Comparison of ENCODE assay signal across 32 mouse cellular contexts in the genomic region with DNA sequence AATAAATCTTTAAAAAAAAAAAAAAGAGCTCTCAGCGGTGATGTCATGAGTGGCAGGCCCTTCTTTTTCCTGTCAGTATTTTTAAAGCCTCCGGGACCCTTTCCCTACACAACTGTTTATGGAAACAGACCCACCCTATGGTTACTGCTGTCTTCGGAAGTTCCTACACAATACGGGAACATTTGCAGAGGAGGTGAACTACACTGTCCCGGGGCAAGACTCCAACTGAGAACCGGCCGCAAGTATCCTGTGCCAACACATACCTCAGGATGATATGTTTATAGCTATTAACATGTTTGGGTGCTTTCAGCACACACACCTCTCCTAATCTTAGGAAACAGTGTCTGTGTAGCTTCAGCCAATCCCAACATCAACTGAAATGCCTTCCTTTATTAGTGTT. TPM values are rescaled to one million over a fixed set of nuclear protein-coding genes. Genes with fewer than 3 reads are reported as not detected.
A peak's percentile ranks its signal among the peaks of the same experiment; 100 is the strongest.
DNase-seq lines count a peak whose midpoint lies in the region; ATAC-seq and TF ChIP-seq lines count a peak whose summit lies in the region.
"Had no signal": no experiment of that assay in that cellular context is flagged by ENCODE, and none has a peak within 500 bp of the region (broad histone marks: within the 10 kb centered on the region; RNA-seq: fewer than 3 reads in every experiment).

No protein-coding gene starts in this region.

- TF ChIP-seq EP300 in heart, adult 2 months (IDR thresholded peaks at IDR 0.05; ENCODE audit: insufficient read depth, low read depth, low read length), result no peak
- peak; percentile 41; the same call in 1 of the 2 replicates for TF ChIP-seq EP300 in heart, postnatal 0 days (IDR thresholded peaks at IDR 0.05; ENCODE audit: low read depth)

- H3K4me3 ChIP-seq in heart, adult 2 months, result no peak overlapping the region
- no peak overlapping the region for H3K4me3 ChIP-seq in heart, postnatal 0 days (ENCODE audit: low read depth, low read length)
- H3K4me3 ChIP-seq in neural tube, embryonic 15.5 days (replicated peaks), result no peak overlapping the region
- H3K4me3 ChIP-seq: embryonic facial prominence, embryonic 10.5 days; embryonic facial prominence, embryonic 13.5 days; erythroblast, embryonic 14.5 days; forebrain, embryonic 12.5 days; forebrain, embryonic 15.5 days; heart, embryonic 13.5 days; hindbrain, embryonic 10.5 days; hindbrain, embryonic 13.5 days; intestine, embryonic 15.5 days had no signal

- WGBS in heart, adult 2 months, result 27% methylated on average over 7 of the region's 7 CpGs
- WGBS in heart, postnatal 0 days, result 49% methylated on average over 7 of the region's 7 CpGs
- WGBS in neural tube, embryonic 15.5 days, result 87% methylated on average over 7 of the region's 7 CpGs

- no peak overlapping the region for H3K4me2 ChIP-seq in heart, postnatal 0 days (ENCODE audit: low read depth, low read length)
- H3K4me2 ChIP-seq in neural tube, embryonic 15.5 days, result no peak overlapping the region
- H3K4me2 ChIP-seq: embryonic facial prominence, embryonic 13.5 days; forebrain, embryonic 12.5 days; forebrain, embryonic 15.5 days; heart, embryonic 13.5 days; hindbrain, embryonic 13.5 days; intestine, embryonic 15.5 days had no signal

- no peaks in the 10 kb centered on the region for H3K9me3 ChIP-seq in heart, postnatal 0 days (replicated peaks; ENCODE audit: control insufficient read depth, low read length)
- no peaks in the 10 kb centered on the region for H3K9me3 ChIP-seq in neural tube, embryonic 15.5 days (replicated peaks)
- H3K9me3 ChIP-seq: embryonic facial prominence, embryonic 10.5 days; embryonic facial prominence, embryonic 13.5 days; forebrain, embryonic 12.5 days; forebrain, embryonic 15.5 days; heart, embryonic 13.5 days; hindbrain, embryonic 10.5 days; hindbrain, embryonic 13.5 days; intestine, embryonic 15.5 days had no signal

- TF ChIP-seq CTCF in heart, adult 2 months (IDR thresholded peaks at IDR 0.05), result no peak
- TF ChIP-seq CTCF in heart, postnatal 0 days (IDR thresholded peaks at IDR 0.05; ENCODE audit: low read depth), result no peak

- no peak overlapping the region for H3K9ac ChIP-seq in heart, adult 2 months (ENCODE audit: low read depth, low read length)
- H3K9ac ChIP-seq in heart, postnatal 0 days (replicated peaks; ENCODE audit: low read depth, low read length), result no peak overlapping the region
- H3K9ac ChIP-seq in neural tube, embryonic 15.5 days (replicated peaks), result no peak overlapping the region
- H3K9ac ChIP-seq: embryonic facial prominence, embryonic 13.5 days; forebrain, embryonic 12.5 days; forebrain, embryonic 15.5 days; heart, embryonic 13.5 days; hindbrain, embryonic 13.5 days; intestine, embryonic 15.5 days had no signal

- H3K36me3 ChIP-seq in heart, adult 2 months (ENCODE audit: control insufficient read depth, insufficient read depth, low read length), result peaks cover 16% of the 10 kb centered on the region
- H3K36me3 ChIP-seq in heart, postnatal 0 days (replicated peaks; ENCODE audit: control insufficient read depth, insufficient read depth, low read length), result peaks cover 6% of the 10 kb centered on the region; the same call in 1 of the 2 replicates
- H3K36me3 ChIP-seq in neural tube, embryonic 15.5 days, result peaks cover 6% of the 10 kb centered on the region

- H3K27ac ChIP-seq in heart, adult 2 months, result peak overlapping the region; percentile 92
- peak overlapping the region; percentile 75 for H3K27ac ChIP-seq in heart, postnatal 0 days (ENCODE audit: low read depth)
- H3K27ac ChIP-seq in neural tube, embryonic 15.5 days (replicated peaks), result 0 out of 2 replicates have a peak overlapping the region, but pooled peaks have one; percentile 11
- H3K27ac ChIP-seq: embryonic facial prominence, embryonic 10.5 days; embryonic facial prominence, embryonic 13.5 days; forebrain, embryonic 12.5 days; forebrain, embryonic 15.5 days; heart, embryonic 13.5 days; hindbrain, embryonic 10.5 days; hindbrain, embryonic 13.5 days; intestine, embryonic 15.5 days had no signal

- no peak for DNase-seq in heart, adult 2 months
- DNase-seq in heart, postnatal 25 days (ENCODE audit: low spot score), result no peak
- DNase-seq in heart, postnatal 0 days (ENCODE audit: low spot score), result no peak
- DNase-seq in heart, postnatal 36 days, result no peak
- DNase-seq in neural tube, embryonic 10.5 days (ENCODE audit: extremely low spot score, low spot score), result no peak
- DNase-seq: adrenal gland, adult 2 months; adrenal gland, postnatal 14 days; cerebellum, adult 11-12 months; cerebellum, adult 8-10 months; cerebellum, postnatal 10 days; cerebellum, postnatal 36 days; embryo, embryonic 11 days; gastrocnemius, postnatal 14 days; heart, postnatal 14 days; kidney, adult 11 months had no signal

- H3K79me2 ChIP-seq in heart, adult 2 months (replicated peaks; ENCODE audit: control insufficient read depth, insufficient read depth, low read length), result no peaks in the 10 kb centered on the region

- TF ChIP-seq POLR2A in heart, adult 2 months (IDR thresholded peaks at IDR 0.05; ENCODE audit: insufficient read depth, low read depth, low read length), result no peak

- intact Hi-C loops in heart, adult 2 months (cut with DNase I), result loop anchor here (5.0 kb wide), 1 partner anchor 68 kb away; no protein-coding TSS in a partner anchor
- intact Hi-C loops in heart, postnatal 25 days (cut with DNase I), result no loop called here
- intact Hi-C loops in heart, postnatal 36 days (cut with DNase I), result loop anchor here (2.0 kb wide), 1 partner anchor 28 kb away; no protein-coding TSS in a partner anchor

- H3K27me3 ChIP-seq in heart, adult 2 months (ENCODE audit: control insufficient read depth, insufficient read depth, low read length), result no peaks in the 10 kb centered on the region
- no peaks in the 10 kb centered on the region for H3K27me3 ChIP-seq in heart, postnatal 0 days (ENCODE audit: control insufficient read depth, insufficient read depth, low read length)
- no peaks in the 10 kb centered on the region for H3K27me3 ChIP-seq in neural tube, embryonic 15.5 days (replicated peaks)
- H3K27me3 ChIP-seq: embryonic facial prominence, embryonic 13.5 days; forebrain, embryonic 12.5 days; forebrain, embryonic 15.5 days; heart, embryonic 13.5 days; hindbrain, embryonic 13.5 days; intestine, embryonic 15.5 days had no signal

- ATAC-seq in heart, postnatal 0 days (ENCODE audit: insufficient read depth, low read depth), result no peak
- ATAC-seq in neural tube, embryonic 15.5 days (ENCODE audit: low FRiP score), result no peak
- ATAC-seq: forebrain, embryonic 15.5 days; hindbrain, embryonic 16.5 days; intestine, embryonic 15.5 days had no signal

- peaks cover 36% of the 10 kb centered on the region for H3K4me1 ChIP-seq in heart, adult 2 months (ENCODE audit: control insufficient read depth, insufficient read depth, low read length)
- peaks cover 26% of the 10 kb centered on the region for H3K4me1 ChIP-seq in heart, postnatal 0 days (ENCODE audit: control insufficient read depth, insufficient read depth)
- H3K4me1 ChIP-seq in neural tube, embryonic 15.5 days, result peaks cover 4% of the 10 kb centered on the region; the same call in 1 of the 2 replicates
- H3K4me1 ChIP-seq: forebrain, embryonic 12.5 days; forebrain, embryonic 15.5 days; intestine, embryonic 15.5 days had no signal

RNA-seq across cellular contexts. Expression of a gene that starts 31.6 kb away (rescaled TPM):
- not detected for total RNA-seq in heart, adult 2 months (2021)
- polyA plus RNA-seq in heart, adult 2 months (2012; rRNA removed), result not detected in 2 replicates
- total RNA-seq in heart, postnatal 25 days (2021), result not detected
- not detected in 2 replicates for total RNA-seq in heart, postnatal 0 days (2014; rRNA removed; ENCODE audit: low replicate concordance)
- polyA plus RNA-seq in heart, postnatal 0 days (2015; fragmentation: Nextera tagmentation; extraction: Ambion mirVana), result 0.11 and 0.15 TPM in 2 replicates
- not detected for total RNA-seq in heart, postnatal 36 days (2021)
- polyA plus RNA-seq in neural tube, embryonic 15.5 days (2015; fragmentation: Nextera tagmentation; extraction: Ambion mirVana), result not detected in 2 replicates
- total RNA-seq: adrenal gland, adult 2 months; adrenal gland, postnatal 14 days; adrenal gland, postnatal 4 days; gastrocnemius, postnatal 14 days; gastrocnemius, postnatal 4 days; heart, adult 8-10 months; heart, postnatal 14 days; MEL had no signal
- polyA plus RNA-seq: adrenal gland, adult 2 months; CD4-positive, CD25-positive, alpha-beta regulatory T cell, adult 4 months; cortical plate, adult 2 months; embryonic facial prominence, embryonic 10.5 days; embryonic facial prominence, embryonic 13.5 days; erythroblast, embryonic 14.5 days; forebrain, embryonic 12.5 days; heart, embryonic 13.5 days; hindbrain, embryonic 10.5 days; hindbrain, embryonic 13.5 days; hindbrain, embryonic 16.5 days; intestine, embryonic 15.5 days had no signal

RNA-seq across cellular contexts. Expression of a gene that starts 53.7 kb away (rescaled TPM):
- total RNA-seq in heart, adult 2 months (2021), result 10 to 100 TPM; 50.0 to 54.6 TPM
- 21.6 and 24.6 TPM in 2 replicates for polyA plus RNA-seq in heart, adult 2 months (2012; rRNA removed)
- 10 to 100 TPM; 43.8 to 63.8 TPM for total RNA-seq in heart, postnatal 25 days (2021)
- total RNA-seq in heart, postnatal 0 days (2014; rRNA removed; ENCODE audit: low replicate concordance), result 40.7 and 47.4 TPM in 2 replicates
- 26.0 and 26.5 TPM in 2 replicates for polyA plus RNA-seq in heart, postnatal 0 days (2015; fragmentation: Nextera tagmentation; extraction: Ambion mirVana)
- total RNA-seq in heart, postnatal 36 days (2021), result 10 to 100 TPM; 49.2 to 58.7 TPM
- 24.7 and 26.8 TPM in 2 replicates for polyA plus RNA-seq in neural tube, embryonic 15.5 days (2015; fragmentation: Nextera tagmentation; extraction: Ambion mirVana)

Comparison
In these comparisons a context has a peak if more than half of its experiments do, and no peak if none do; other contexts are left out.
1. H3K27ac ChIP-seq: peak in every context shown above with its lines; median percentile 92 in heart, adult 2 months; 75 in heart, postnatal 0 days; 11 in neural tube, embryonic 15.5 days.